Mouse (Mus musculus) neural tube, embryonic 10.5 days (tissue): ENCODE measurements around the gene Foxred1.
A peak's percentile ranks its signal among the peaks of the same experiment; 100 is the strongest.

Experiments used
- DNase-seq: peaks from one replicate; pipeline ENCODE4 v3.0.0-alpha.2; 2017; ENCODE audit warnings: low spot score; ENCODE audit errors: extremely low spot score

Gene Foxred1

GRCm38 (mm10) chr9:35210542-35211474 is at the start of gene Foxred1:
Gene Foxred1, minus strand, starts transcription at chr9:35211055.
- peak; percentile 97 for DNase-seq

- DNase-seq: no peak
Measured at GRCm38 (mm10) chr9:35257365-35257764, 46.5 kb upstream of the Foxred1 start.

GRCm38 (mm10) chr9:35249476-35249875 is 38.6 kb upstream of the Foxred1 start:
- no peak for DNase-seq

GRCm38 (mm10) chr9:35247405-35247804 is 36.5 kb upstream of the Foxred1 start:
- no peak for DNase-seq

- DNase-seq: no peak
Measured at GRCm38 (mm10) chr9:35239734-35240133, 28.9 kb upstream of the Foxred1 start.

GRCm38 (mm10) chr9:35238915-35239571 is 28.2 kb upstream of the Foxred1 start:
- DNase-seq: no peak

- DNase-seq: no peak
Measured at GRCm38 (mm10) chr9:35238371-35238770, 27.5 kb upstream of the Foxred1 start.

- DNase-seq: no peak
Measured at GRCm38 (mm10) chr9:35235996-35236395, 25.1 kb upstream of the Foxred1 start.

GRCm38 (mm10) chr9:35228671-35229070 is 17.8 kb upstream of the Foxred1 start:
- DNase-seq: no peak

GRCm38 (mm10) chr9:35223466-35223865 is 12.6 kb upstream of the Foxred1 start:
- DNase-seq: no peak

- DNase-seq: no peak
Measured at GRCm38 (mm10) chr9:35217963-35218362, 7.1 kb upstream of the Foxred1 start.

- DNase-seq: no peak
Measured at GRCm38 (mm10) chr9:35211573-35212511, 987 bp upstream of the Foxred1 start.

GRCm38 (mm10) chr9:35204421-35204820 is 6.4 kb downstream of the Foxred1 start:
- no peak for DNase-seq

- DNase-seq: no peak
Measured at GRCm38 (mm10) chr9:35203536-35203935, 7.3 kb downstream of the Foxred1 start.

- no peak for DNase-seq
Measured at GRCm38 (mm10) chr9:35200529-35201060, 10.3 kb downstream of the Foxred1 start.

GRCm38 (mm10) chr9:35199772-35200471 is 10.9 kb downstream of the Foxred1 start, which contains the start of the genes Srpr and Tirap:
Gene Srpr, plus strand, starts transcription at chr9:35200175.
Gene Tirap, minus strand, starts transcription at chr9:35200291.
- peak; percentile 96 for DNase-seq

- DNase-seq: no peak
Measured at GRCm38 (mm10) chr9:35198945-35199771, 11.7 kb downstream of the Foxred1 start.

GRCm38 (mm10) chr9:35198351-35198750 is 12.5 kb downstream of the Foxred1 start:
- no peak for DNase-seq

GRCm38 (mm10) chr9:35197625-35198024 is 13.2 kb downstream of the Foxred1 start:
- DNase-seq: no peak
